Mouse (Mus musculus) MEL (cell line): Measurements from ENCODE around the gene Gucd1.

Experiments used
- CTCF ChIP-seq, 3 experiments: IDR thresholded peaks in 2 of 3; conservative IDR thresholded peaks in 1 of 3; 2 replicates each; pipeline ENCODE4 v1.5.1; 2011 to 2012; ENCODE audit warnings: low read length in 3 of 3, low read depth in 2 of 3, mild to moderate bottlenecking in 2 of 3, improper control_type of control experiment in 1 of 3, inconsistent platforms in 1 of 3, mixed read lengths in 1 of 3, moderate library complexity in 1 of 3; ENCODE audit not compliant: control insufficient read depth in 1 of 3, insufficient read depth in 1 of 3, poor library complexity in 1 of 3, severe bottlenecking in 1 of 3
- E2F4 ChIP-seq: IDR thresholded peaks from 2 replicates; pipeline ENCODE4 v1.6.1; 2011; ENCODE audit warnings: low read depth, low read length, improper control_type of control experiment, borderline replicate concordance
- ZMIZ1 ChIP-seq: IDR thresholded peaks from 2 replicates; pipeline ENCODE4 v1.6.1; 2012; ENCODE audit warnings: low read depth, mild to moderate bottlenecking, inconsistent platforms, low read length, improper control_type of control experiment, moderate library complexity
- ZNF384 ChIP-seq: IDR thresholded peaks from 2 replicates; pipeline ENCODE4 v1.6.1; 2012; ENCODE audit warnings: low read depth, mild to moderate bottlenecking, inconsistent platforms, low read length, improper control_type of control experiment

- no peak for TF ChIP-seq CTCF (IDR thresholded peaks at IDR 0.05 in 2 of 3, conservative IDR thresholded peaks at IDR 0.05 in 1 of 3; ENCODE audit: control insufficient read depth in 1 of 3, insufficient read depth in 1 of 3, low read depth in 2 of 3, low read length in 3 of 3, poor library complexity in 1 of 3, severe bottlenecking in 1 of 3)
- no peak for TF ChIP-seq E2F4
- no peak for TF ChIP-seq ZNF384
- no peak for TF ChIP-seq ZMIZ1
Measured at GRCm38 (mm10) chr10:75473411-75473810, 44.4 kb downstream of the Gucd1 start.
